Mouse (Mus musculus) macrophage (primary cell): ENCODE data around the gene Tssk1. TPM values are rescaled to one million over a fixed set of nuclear protein-coding genes. Genes with fewer than 3 reads are reported as not detected.

ENCODE experiments used
- H3K27ac ChIP-seq: fragments of 350-480 bp; formaldehyde crosslinking; 2 replicates; pipeline ENCODE4 v1.9.0; 2021
- H3K36me3 ChIP-seq: fragments of 350-480 bp; formaldehyde crosslinking; 2 replicates; pipeline ENCODE4 v1.9.0; 2021; ENCODE audit errors: inconsistent target
- H3K4me3 ChIP-seq: fragments of 350-480 bp; formaldehyde crosslinking; 2 replicates; pipeline ENCODE4 v1.9.0; 2021; ENCODE audit errors: inconsistent target
- H3K79me2 ChIP-seq: fragments of 350-480 bp; formaldehyde crosslinking; 2 replicates; pipeline ENCODE4 v1.9.0; 2021; ENCODE audit errors: inconsistent target
- WGBS: methylation state at CpG from one replicate; pipeline ENCODE4 v1.1.7; 2026; ENCODE audit warnings: inconsistent platforms; ENCODE audit not compliant: missing documents; 5-methylcytosine and 5-hydroxymethylcytosine counted together
- polyA plus RNA-seq: library from polyadenylated mRNA; stranded (reverse); fragments of 250-400 nt; gene quantifications from 3 replicates; pipeline ENCODE4 v1.2.4, GENCODE M21; 2018; ENCODE audit warnings: inconsistent platforms
- total RNA-seq, 78 experiments: library from RNA; depleted of rRNA; stranded (reverse); fragments of 250-400 nt; gene quantifications; 1 replicate in 9 of 78; 2 replicates in 24 of 78; 3 replicates in 43 of 78; 4 replicates in 2 of 78; pipeline ENCODE4 v1.2.4; 2018; ENCODE audit warnings: inconsistent platforms in 56 of 78

The Tssk1 gene
- not detected for total RNA-seq (2018; cell fraction: chromatin; rRNA removed)
- not detected for total RNA-seq (2018; cell fraction: cytosol; rRNA removed)
- under 1 TPM in 2 of 26 experiments, not detected in 24; 0.10 to 0.13 TPM for total RNA-seq (2018; cell fraction: nucleus; rRNA removed)
- polyA plus RNA-seq = not detected in 3 replicates

DNA sequence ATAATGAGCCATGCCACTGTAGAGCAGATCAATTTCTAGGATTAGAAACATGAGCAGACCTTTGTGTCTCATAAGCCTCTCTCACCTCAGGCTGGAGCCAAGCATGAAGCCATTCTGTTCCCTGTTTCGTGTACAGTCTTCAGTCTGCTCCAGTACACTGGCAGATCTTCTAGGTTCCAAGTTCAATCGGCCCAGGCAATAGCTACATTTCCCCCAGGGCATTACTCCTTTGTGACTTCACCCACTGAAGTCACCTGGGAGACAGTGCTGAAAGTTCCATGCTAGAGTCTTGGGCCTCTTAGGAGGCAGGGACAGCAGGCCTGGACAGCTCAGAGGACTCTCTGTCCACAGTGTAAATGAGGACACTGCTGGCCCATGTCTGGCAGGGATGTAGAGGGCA lies at the start of gene Tssk1:
Tssk1 (plus strand) TSS at position 301 of the 400 bp plus-strand sequence.
- Histone ChIP-seq H3K79me2 (peaks cover 21% of the 10 kb centered on the region), H3K36me3 (no peaks in the 10 kb centered on the region), H3K27ac (no peak within 1 kb of the TSS), H3K4me3 (no peak within 1 kb of the TSS)
- WGBS = 93% methylated on average over 2 of the region's 2 CpGs

DNA sequence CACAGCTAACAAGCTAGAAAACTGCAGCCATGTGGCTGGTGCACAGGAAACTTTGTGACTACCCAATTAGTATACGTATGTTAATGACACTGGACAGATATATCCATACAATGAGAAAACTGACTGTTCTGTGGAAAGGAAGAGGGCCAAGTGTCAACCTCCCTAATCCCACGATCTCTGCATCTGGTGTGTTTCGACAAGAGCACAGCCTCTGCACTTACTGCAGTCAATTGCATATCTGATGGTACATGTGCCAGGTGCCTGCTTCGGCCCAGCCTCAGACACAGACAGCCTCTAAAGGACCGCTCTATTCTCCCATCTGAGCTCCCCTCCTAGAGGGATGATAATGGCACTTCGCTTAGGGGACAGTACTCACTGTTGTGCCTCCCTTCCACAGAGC lies 45.6 kb upstream of the Tssk1 start:
- no peak overlapping the region for H3K4me3 ChIP-seq
- WGBS = 98% methylated on average over 6 of the region's 6 CpGs
- peaks cover 72% of the 10 kb centered on the region for H3K36me3 ChIP-seq
- no peak overlapping the region for H3K27ac ChIP-seq
- no peaks in the 10 kb centered on the region for H3K79me2 ChIP-seq

DNA sequence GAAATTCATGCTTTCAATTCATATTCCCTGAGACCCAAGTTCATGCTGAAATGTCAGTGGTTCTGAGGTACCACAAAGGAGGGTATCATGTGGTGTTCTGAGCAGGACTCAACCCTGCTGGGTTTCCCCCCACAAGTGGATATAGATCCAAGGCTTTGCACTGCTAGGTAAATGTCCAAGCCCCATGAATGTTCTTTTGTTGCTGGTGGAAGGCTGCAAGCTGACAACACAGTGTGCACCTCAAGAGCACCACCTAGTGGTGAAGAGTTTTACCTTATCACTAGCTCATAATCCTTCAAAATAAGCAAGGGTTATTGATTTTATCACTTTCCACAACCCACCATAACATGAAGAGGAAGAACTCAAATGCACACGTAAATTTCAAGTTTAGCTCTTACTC lies 45.1 kb upstream of the Tssk1 start:
- H3K4me3 ChIP-seq = no peak overlapping the region
- WGBS = 10% methylated on average over 1 of the region's 1 CpGs
- H3K79me2 ChIP-seq = no peaks in the 10 kb centered on the region
- peaks cover 68% of the 10 kb centered on the region for H3K36me3 ChIP-seq
- H3K27ac ChIP-seq = no peak overlapping the region

- no peaks in the 10 kb centered on the region for H3K79me2 ChIP-seq
- H3K36me3 ChIP-seq = peaks cover 62% of the 10 kb centered on the region
- H3K27ac ChIP-seq = no peak overlapping the region
- H3K4me3 ChIP-seq = no peak overlapping the region
- 86% methylated on average over 6 of the region's 6 CpGs for WGBS
These were observed 44.5 kb upstream of the Tssk1 start for GRCm38 (mm10) chr16:17849486-17849885.

DNA sequence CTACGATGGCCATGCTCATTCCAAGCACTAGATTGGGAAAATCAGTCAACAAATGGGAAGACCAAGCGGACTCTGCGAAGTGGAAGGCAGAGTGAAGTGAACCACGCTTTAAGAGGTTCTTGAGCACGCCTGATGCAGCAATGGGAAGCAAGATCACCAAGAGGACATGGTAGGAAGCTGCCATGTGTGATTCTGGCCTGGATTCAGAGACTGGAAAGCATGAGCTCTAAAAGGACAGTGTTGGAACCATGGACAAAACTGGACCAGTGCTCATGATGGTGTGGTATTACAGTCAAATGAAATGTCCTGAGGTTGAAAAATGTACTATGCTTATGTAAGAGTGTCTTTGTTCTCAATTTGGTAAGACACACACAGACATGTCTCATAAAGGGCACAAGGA lies 42.7 kb upstream of the Tssk1 start:
- H3K27ac ChIP-seq = no peak overlapping the region
- peaks cover 54% of the 10 kb centered on the region for H3K36me3 ChIP-seq
- H3K4me3 ChIP-seq = no peak overlapping the region
- H3K79me2 ChIP-seq = no peaks in the 10 kb centered on the region
- 100% methylated on average over 5 of the region's 5 CpGs for WGBS

GRCm38 (mm10) chr16:17851860-17852259 lies 42.2 kb upstream of the Tssk1 start:
- no peak overlapping the region for H3K4me3 ChIP-seq
- H3K27ac ChIP-seq = no peak overlapping the region
- H3K36me3 ChIP-seq = peaks cover 54% of the 10 kb centered on the region
- no peaks in the 10 kb centered on the region for H3K79me2 ChIP-seq
- WGBS = 91% methylated on average over 1 of the region's 1 CpGs

- 95% methylated on average over 2 of the region's 2 CpGs for WGBS
- H3K79me2 ChIP-seq = no peaks in the 10 kb centered on the region
- no peak overlapping the region for H3K4me3 ChIP-seq
- no peak overlapping the region for H3K27ac ChIP-seq
- peaks cover 61% of the 10 kb centered on the region for H3K36me3 ChIP-seq
These were observed 40.8 kb upstream of the Tssk1 start for GRCm38 (mm10) chr16:17853263-17853662.

DNA sequence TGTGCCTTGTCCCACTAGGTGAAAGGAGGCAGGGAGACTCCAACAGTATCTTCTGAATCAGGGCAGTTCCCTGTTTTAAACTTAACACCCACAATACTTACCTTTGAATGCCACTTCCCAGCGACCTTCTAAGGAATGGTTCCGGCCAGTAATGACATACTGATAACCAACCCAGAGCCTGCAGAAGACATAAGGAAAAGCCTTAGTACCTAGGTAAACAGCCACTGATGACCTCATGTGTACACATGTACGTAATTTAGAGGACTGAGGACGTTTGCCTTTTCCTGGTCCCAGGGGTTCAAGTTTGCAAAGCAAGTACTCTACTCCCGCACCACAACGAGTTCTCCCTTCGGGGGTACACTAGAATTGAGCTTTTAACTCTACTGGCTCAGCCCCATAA lies 36.9 kb upstream of the Tssk1 start:
- H3K79me2 ChIP-seq = no peaks in the 10 kb centered on the region; the same call in 1 of the 2 replicates
- no peak overlapping the region for H3K4me3 ChIP-seq
- no peak overlapping the region for H3K27ac ChIP-seq
- 98% methylated on average over 7 of the region's 7 CpGs for WGBS
- peaks cover 51% of the 10 kb centered on the region for H3K36me3 ChIP-seq

DNA sequence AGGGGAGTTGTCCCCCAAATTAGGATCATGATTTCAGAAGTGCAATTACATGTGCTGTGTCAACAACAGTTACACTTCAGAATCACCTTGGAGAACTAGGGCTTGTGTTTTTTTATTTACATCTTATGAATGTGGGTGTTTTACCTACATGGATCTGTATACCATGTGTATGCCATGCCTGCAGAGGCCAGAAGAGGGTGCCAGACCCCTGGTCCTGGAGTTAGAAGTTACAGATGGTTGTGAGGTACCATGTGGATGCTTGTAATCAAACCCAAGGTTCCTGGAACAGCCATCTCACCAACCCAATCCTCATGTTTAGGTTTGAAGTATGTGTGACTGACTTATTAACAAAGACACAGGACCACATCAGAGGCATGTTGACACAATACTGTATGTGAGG lies 35.4 kb upstream of the Tssk1 start:
- peaks cover 43% of the 10 kb centered on the region for H3K36me3 ChIP-seq

DNA sequence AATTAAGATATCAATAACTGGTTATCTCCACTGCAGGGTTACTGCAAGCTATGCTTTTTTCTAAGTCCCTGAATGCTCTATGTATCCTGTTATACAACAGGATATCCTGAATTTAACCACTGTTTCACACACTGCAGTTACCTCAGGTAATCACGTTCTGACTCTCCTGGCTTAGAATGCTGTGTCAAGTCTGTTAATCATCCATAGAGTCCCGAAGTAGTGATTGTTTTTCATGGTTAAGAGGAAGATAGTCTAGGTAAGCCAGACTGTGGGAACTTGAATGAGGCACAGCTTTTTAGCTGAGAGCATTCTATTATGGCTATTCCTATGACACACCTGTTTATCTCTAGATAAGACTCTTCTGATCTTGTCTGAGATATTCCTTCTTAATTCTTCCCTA lies 28.7 kb upstream of the Tssk1 start:
- Histone ChIP-seq H3K79me2 (peaks cover 9% of the 10 kb centered on the region; the same call in 1 of the 2 replicates), H3K27ac (no peak overlapping the region), H3K4me3 (no peak overlapping the region), H3K36me3 (peaks cover 7% of the 10 kb centered on the region; the same call in 1 of the 2 replicates)
- 33% methylated on average over 2 of the region's 2 CpGs for WGBS

More for the DNA sequence above, 35.4 kb upstream of the Tssk1 start:
- no peak overlapping the region for H3K4me3 ChIP-seq
- peaks cover 5% of the 10 kb centered on the region; the same call in 1 of the 2 replicates for H3K79me2 ChIP-seq
- H3K27ac ChIP-seq = no peak overlapping the region

- Histone ChIP-seq H3K79me2 (peaks cover 9% of the 10 kb centered on the region; the same call in 1 of the 2 replicates), H3K36me3 (peaks cover 7% of the 10 kb centered on the region; the same call in 1 of the 2 replicates), H3K27ac (no peak overlapping the region), H3K4me3 (no peak overlapping the region)
- 72% methylated on average over 5 of the region's 6 CpGs for WGBS
These were observed 28.3 kb upstream of the Tssk1 start for GRCm38 (mm10) chr16:17865770-17866169.

GRCm38 (mm10) chr16:17871248-17871647 lies 22.8 kb upstream of the Tssk1 start:
- Histone ChIP-seq H3K36me3 (peaks cover 10% of the 10 kb centered on the region; the same call in 1 of the 2 replicates), H3K4me3 (no peak overlapping the region), H3K27ac (no peak overlapping the region), H3K79me2 (peaks cover 31% of the 10 kb centered on the region)
- WGBS = 71% methylated on average over 5 of the region's 5 CpGs

- 96% methylated on average over 4 of the region's 4 CpGs for WGBS
- peaks cover 10% of the 10 kb centered on the region; the same call in 1 of the 2 replicates for H3K36me3 ChIP-seq
These were observed 21.0 kb upstream of the Tssk1 start for GRCm38 (mm10) chr16:17872995-17873394.

GRCm38 (mm10) chr16:17875174-17875573 lies 18.8 kb upstream of the Tssk1 start:
- Histone ChIP-seq H3K4me3 (no peak overlapping the region), H3K27ac (no peak overlapping the region), H3K79me2 (peaks cover 71% of the 10 kb centered on the region), H3K36me3 (0 out of 2 replicates have a peak, but pooled peaks cover 3% of the 10 kb centered on the region)
- WGBS = 87% methylated on average over 4 of the region's 4 CpGs

More at GRCm38 (mm10) chr16:17872995-17873394, 21.0 kb upstream of the Tssk1 start:
- Histone ChIP-seq H3K27ac (no peak overlapping the region), H3K79me2 (peaks cover 49% of the 10 kb centered on the region), H3K4me3 (no peak overlapping the region)

- Histone ChIP-seq H3K79me2 (peaks cover 80% of the 10 kb centered on the region), H3K4me3 (no peak overlapping the region), H3K36me3 (0 out of 2 replicates have a peak, but pooled peaks cover 3% of the 10 kb centered on the region), H3K27ac (no peak overlapping the region)
- 92% methylated on average over 1 of the region's 1 CpGs for WGBS
These were observed 17.9 kb upstream of the Tssk1 start for GRCm38 (mm10) chr16:17876096-17876495.

DNA sequence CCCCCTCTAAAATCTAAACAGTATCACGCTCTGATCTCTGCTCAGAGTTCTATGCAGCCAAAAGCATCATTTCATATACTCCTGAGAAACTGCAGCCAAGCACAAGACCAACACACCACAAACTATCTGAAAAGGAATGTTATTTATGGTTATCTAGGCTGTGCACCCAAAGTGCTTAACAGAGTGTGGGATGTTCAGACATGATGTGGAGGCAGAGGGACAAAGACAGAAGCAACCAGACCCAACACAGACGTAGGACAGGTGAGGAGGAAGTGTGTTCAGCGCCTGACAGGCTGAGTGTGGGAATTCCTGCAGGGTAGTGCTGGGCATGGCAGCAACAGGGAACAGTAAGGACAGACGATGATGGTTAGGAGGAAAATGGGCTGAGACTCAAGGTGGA lies 14.5 kb upstream of the Tssk1 start:
- H3K79me2 ChIP-seq = peaks cover 100% of the 10 kb centered on the region
- 98% methylated on average over 4 of the region's 4 CpGs for WGBS
- H3K36me3 ChIP-seq = no peaks in the 10 kb centered on the region
- H3K27ac ChIP-seq = no peak overlapping the region
- H3K4me3 ChIP-seq = no peak overlapping the region
